Mouse (Mus musculus) thymus, adult 2 months (tissue): Measurements from ENCODE around the gene Galnt17.

ENCODE experiments used
- CTCF ChIP-seq: fragments of 200-500 bp; IDR thresholded peaks from 2 replicates; pipeline ENCODE4 v1.5.1; 2012; ENCODE audit warnings: mild to moderate bottlenecking, control low read depth, low read length, moderate library complexity, borderline replicate concordance; ENCODE audit not compliant: control insufficient read depth, poor library complexity, insufficient read depth; ENCODE audit errors: extremely low read depth
- POLR2A ChIP-seq: fragments of 200-500 bp; IDR thresholded peaks from 2 replicates; pipeline ENCODE4 v1.6.1; 2012; ENCODE audit warnings: mild to moderate bottlenecking, low read length, control low read depth, moderate library complexity; ENCODE audit not compliant: control insufficient read depth, poor library complexity, insufficient read depth; ENCODE audit errors: extremely low read depth

- TF ChIP-seq POLR2A (no peak), CTCF (no peak)
Measured at GRCm38 (mm10) chr5:130859736-130860135, 448.6 kb downstream of the Galnt17 start.
